In genomic region chr17:69401146-69401545, GRCm38 (mm10) we compare ENCODE assay signal across 14 mouse cellular contexts. TPM values are rescaled to one million over a fixed set of nuclear protein-coding genes. Genes with fewer than 3 reads are reported as not detected.
DNase-seq lines count a peak whose midpoint lies in the region; ATAC-seq and TF ChIP-seq lines count a peak whose summit lies in the region.
"Had no signal": no experiment of that assay in that cellular context is flagged by ENCODE, and none has a peak within 500 bp of the region (broad histone marks: within the 10 kb centered on the region; RNA-seq: fewer than 3 reads in every experiment).

No protein-coding gene starts in this region.

- ATAC-seq in granulocyte monocyte progenitor cell, adult 5-6 weeks (replicated peaks; ENCODE audit: poor library complexity, severe bottlenecking): peak; percentile 78
- ATAC-seq in kidney, embryonic 14.5 days (ENCODE audit: low FRiP score, low TSS enrichment): no peak
- ATAC-seq: forebrain, embryonic 15.5 days had no signal

- WGBS in thymus, adult 2 months: 85% methylated on average over 2 of the region's 2 CpGs
- WGBS in kidney, embryonic 14.5 days: 80% methylated on average over 2 of the region's 2 CpGs

- no peaks in the 10 kb centered on the region for H3K36me3 ChIP-seq in thymus, adult 2 months (ENCODE audit: control insufficient read depth, insufficient read depth, low read length)
- no peaks in the 10 kb centered on the region for H3K36me3 ChIP-seq in E14TG2a.4 (ENCODE audit: insufficient read depth, low read length)
- H3K36me3 ChIP-seq in splenic B cell, adult 2 months (ENCODE audit: control insufficient read depth, insufficient read depth, low read length, poor library complexity, severe bottlenecking): no peaks in the 10 kb centered on the region
- H3K36me3 ChIP-seq in kidney, embryonic 14.5 days (ENCODE audit: control insufficient read depth, insufficient read depth, low read length): no peaks in the 10 kb centered on the region
- H3K36me3 ChIP-seq: embryonic facial prominence, embryonic 12.5 days; forebrain, embryonic 15.5 days; liver, embryonic 15.5 days; midbrain, embryonic 12.5 days had no signal

- H3K27ac ChIP-seq in thymus, adult 2 months (ENCODE audit: control insufficient read depth, insufficient read depth, low read length): no peak overlapping the region
- no peak overlapping the region for H3K27ac ChIP-seq in kidney, embryonic 14.5 days (ENCODE audit: low read depth, low read length)
- H3K27ac ChIP-seq: embryonic facial prominence, embryonic 12.5 days; forebrain, embryonic 15.5 days; liver, embryonic 15.5 days; midbrain, embryonic 12.5 days had no signal

- H3K9me3 ChIP-seq in E14TG2a.4 (ENCODE audit: low read length): no peaks in the 10 kb centered on the region
- no peaks in the 10 kb centered on the region for H3K9me3 ChIP-seq in kidney, embryonic 14.5 days (ENCODE audit: control insufficient read depth, low read length)
- H3K9me3 ChIP-seq: embryonic facial prominence, embryonic 12.5 days; forebrain, embryonic 15.5 days; liver, embryonic 15.5 days; midbrain, embryonic 12.5 days had no signal

- TF ChIP-seq CTCF in thymus, adult 2 months (IDR thresholded peaks at IDR 0.05; ENCODE audit: borderline replicate concordance, control insufficient read depth, extremely low read depth, insufficient read depth, low read length, poor library complexity): no peak
- TF ChIP-seq CTCF in E14TG2a.4 (conservative IDR thresholded peaks at IDR 0.05; ENCODE audit: low read length): peak; percentile 11; the same call in 1 of the 2 replicates

- H3K9ac ChIP-seq in kidney, embryonic 14.5 days (ENCODE audit: low read depth, low read length): no peak overlapping the region
- H3K9ac ChIP-seq: embryonic facial prominence, embryonic 12.5 days; forebrain, embryonic 15.5 days; liver, embryonic 15.5 days; midbrain, embryonic 12.5 days had no signal

- H3K4me2 ChIP-seq in kidney, embryonic 14.5 days (replicated peaks; ENCODE audit: low read depth, low read length): no peak overlapping the region
- H3K4me2 ChIP-seq: embryonic facial prominence, embryonic 12.5 days; forebrain, embryonic 15.5 days; liver, embryonic 15.5 days; midbrain, embryonic 12.5 days had no signal

- H3K4me1 ChIP-seq in thymus, adult 2 months (replicated peaks; ENCODE audit: control insufficient read depth, insufficient read depth, low read length): peaks cover under 1% of the 10 kb centered on the region
- H3K4me1 ChIP-seq in E14TG2a.4 (replicated peaks; ENCODE audit: low read depth, low read length): peaks cover 15% of the 10 kb centered on the region
- H3K4me1 ChIP-seq in kidney, embryonic 14.5 days (ENCODE audit: control insufficient read depth, insufficient read depth, low read length): no peaks in the 10 kb centered on the region
- H3K4me1 ChIP-seq: embryonic facial prominence, embryonic 12.5 days; forebrain, embryonic 15.5 days; midbrain, embryonic 12.5 days had no signal

- DNase-seq in thymus, adult 2 months: peak; percentile 32
- no peak for DNase-seq in thymus, postnatal 25 days
- DNase-seq in splenic B cell, adult 2 months (ENCODE audit: low read depth, low spot score): peak; percentile 43
- DNase-seq in kidney, postnatal 36 days: no peak
- DNase-seq: cerebellum, adult 8-10 months; kidney, adult 8-10 months had no signal

- TF ChIP-seq POLR2A in thymus, adult 2 months (IDR thresholded peaks at IDR 0.05; ENCODE audit: control insufficient read depth, extremely low read depth, insufficient read depth, low read length, poor library complexity): no peak

- H3K27me3 ChIP-seq in thymus, adult 2 months (ENCODE audit: control insufficient read depth, insufficient read depth, low read length): no peaks in the 10 kb centered on the region
- peaks cover 35% of the 10 kb centered on the region for H3K27me3 ChIP-seq in E14TG2a.4 (ENCODE audit: insufficient read depth, low read length)
- H3K27me3 ChIP-seq in splenic B cell, adult 2 months (ENCODE audit: control insufficient read depth, insufficient read depth, low read length, poor library complexity, severe bottlenecking): no peaks in the 10 kb centered on the region
- no peaks in the 10 kb centered on the region for H3K27me3 ChIP-seq in kidney, embryonic 14.5 days (ENCODE audit: control insufficient read depth, insufficient read depth, low read length)
- H3K27me3 ChIP-seq: embryonic facial prominence, embryonic 12.5 days; forebrain, embryonic 15.5 days; liver, embryonic 15.5 days; midbrain, embryonic 12.5 days had no signal

- no peak overlapping the region for H3K4me3 ChIP-seq in thymus, adult 2 months (ENCODE audit: control insufficient read depth, insufficient read depth, low read length)
- no peak overlapping the region for H3K4me3 ChIP-seq in E14TG2a.4 (replicated peaks; ENCODE audit: low read length)
- no peak overlapping the region for H3K4me3 ChIP-seq in kidney, embryonic 14.5 days (ENCODE audit: low read length)
- H3K4me3 ChIP-seq: embryonic facial prominence, embryonic 12.5 days; forebrain, embryonic 15.5 days; liver, embryonic 15.5 days; midbrain, embryonic 12.5 days had no signal

RNA-seq across cellular contexts. Expression of gene Zbtb14, which starts 18.3 kb away (rescaled TPM):
- polyA plus RNA-seq in thymus, adult 2 months (2012; rRNA removed): 7.4 and 9.2 TPM in 2 replicates
- 16.5 and 17.3 TPM in 2 replicates for total RNA-seq in granulocyte monocyte progenitor cell, adult 5-6 weeks (2014; fragmentation: Nextera tagmentation)
- 25.8 and 33.2 TPM in 2 replicates for total RNA-seq in granulocyte monocyte progenitor cell, adult 5-6 weeks (2017)
- 13.9 and 25.6 TPM in 2 replicates for polyA plus RNA-seq in kidney, embryonic 14.5 days (2014; fragmentation: Nextera tagmentation; extraction: Ambion mirVana)

RNA-seq across cellular contexts. Expression of gene Akain1, which starts 38.0 kb away (rescaled TPM):
- 0.08 TPM in 1 of 2 replicates, not detected in the other for polyA plus RNA-seq in thymus, adult 2 months (2012; rRNA removed)
- not detected in 2 replicates for total RNA-seq in granulocyte monocyte progenitor cell, adult 5-6 weeks (2014; fragmentation: Nextera tagmentation)
- total RNA-seq in granulocyte monocyte progenitor cell, adult 5-6 weeks (2017): not detected in 2 replicates
- polyA plus RNA-seq in kidney, embryonic 14.5 days (2014; fragmentation: Nextera tagmentation; extraction: Ambion mirVana): not detected in 2 replicates
- polyA plus RNA-seq: embryonic facial prominence, embryonic 12.5 days; hindbrain, embryonic 11.5 days; liver, embryonic 15.5 days; midbrain, embryonic 12.5 days had no signal

Comparison
In these comparisons a context has a peak if more than half of its experiments do, and no peak if none do; other contexts are left out.
1. DNase-seq: peak in thymus, adult 2 months (single experiment) and splenic B cell, adult 2 months (single experiment); none in thymus, postnatal 25 days (single experiment) and kidney, postnatal 36 days (0 of 2).